Mouse (Mus musculus) liver, postnatal 0 days (tissue): Measurements from ENCODE around the gene Styk1.

Source experiments
- CTCF ChIP-seq: sonication (generic); IDR thresholded peaks from 2 replicates; pipeline ENCODE4 v1.5.1; 2016; ENCODE audit warnings: antibody characterized with exemption, low read depth
- EP300 ChIP-seq: IDR thresholded peaks from 2 replicates; pipeline ENCODE4 v1.6.1; 2016; ENCODE audit warnings: antibody characterized with exemption, low read depth, mild to moderate bottlenecking

DNA sequence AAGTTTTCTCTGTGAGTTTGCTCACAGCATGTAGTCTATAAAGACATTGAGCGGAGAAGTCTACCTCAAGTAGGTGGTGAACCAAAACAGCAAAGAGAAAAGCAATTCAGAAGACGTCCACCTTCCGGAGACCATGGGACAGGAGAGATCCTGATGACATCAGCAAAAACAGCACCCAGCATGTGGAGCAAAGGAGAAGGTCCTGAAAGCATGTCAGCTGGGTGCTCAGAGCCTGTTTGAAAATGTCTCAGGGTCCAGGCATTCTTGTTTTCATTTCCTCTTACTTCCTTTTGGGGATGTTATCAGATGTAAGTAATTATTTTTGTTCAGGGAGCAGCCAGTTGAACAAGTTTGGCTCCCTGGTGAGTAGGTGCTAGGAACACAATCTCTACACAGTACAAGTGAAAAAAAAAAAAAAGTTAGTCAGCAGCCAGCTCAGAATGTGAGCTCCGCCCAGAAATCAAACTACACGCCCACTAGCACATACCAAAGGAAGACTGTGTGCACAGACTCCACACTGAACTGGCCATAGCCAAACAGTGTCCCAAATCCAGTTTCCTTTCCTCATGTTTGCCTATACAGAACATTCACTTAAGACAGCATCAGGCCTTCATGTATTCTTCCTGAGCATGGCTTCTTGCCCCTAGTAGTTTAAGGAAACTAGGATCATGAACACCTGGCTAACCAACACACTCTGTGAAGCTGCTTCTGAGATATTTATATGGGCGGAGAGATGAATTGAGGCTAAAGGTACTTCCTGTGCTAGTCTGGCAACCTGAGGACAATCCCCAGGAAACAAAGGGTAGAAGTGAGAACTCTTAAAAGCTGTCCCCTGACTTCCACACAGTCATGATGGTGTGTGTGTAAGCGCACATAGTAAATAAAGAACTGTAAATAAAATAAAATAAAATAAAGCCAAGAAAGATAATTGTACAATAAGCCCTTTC lies 37.0 kb downstream of the Styk1 start:
- TF ChIP-seq CTCF (no peak), EP300 (no peak)
